Mouse (Mus musculus): Measurements from ENCODE around the gene Rabep2. TPM values are rescaled to one million over a fixed set of nuclear protein-coding genes. Genes with fewer than 3 reads are reported as not detected.
"Not testable (repeated sequence)": the region's sequence is repeated elsewhere in the genome, so short reads cannot be mapped to it uniquely, and the experiment has no call there.

Rabep2 gene
- 22.8 and 24.2 TPM in 2 replicates for polyA plus RNA-seq (2015; fragmentation: Nextera tagmentation; extraction: Ambion mirVana)

DNA sequence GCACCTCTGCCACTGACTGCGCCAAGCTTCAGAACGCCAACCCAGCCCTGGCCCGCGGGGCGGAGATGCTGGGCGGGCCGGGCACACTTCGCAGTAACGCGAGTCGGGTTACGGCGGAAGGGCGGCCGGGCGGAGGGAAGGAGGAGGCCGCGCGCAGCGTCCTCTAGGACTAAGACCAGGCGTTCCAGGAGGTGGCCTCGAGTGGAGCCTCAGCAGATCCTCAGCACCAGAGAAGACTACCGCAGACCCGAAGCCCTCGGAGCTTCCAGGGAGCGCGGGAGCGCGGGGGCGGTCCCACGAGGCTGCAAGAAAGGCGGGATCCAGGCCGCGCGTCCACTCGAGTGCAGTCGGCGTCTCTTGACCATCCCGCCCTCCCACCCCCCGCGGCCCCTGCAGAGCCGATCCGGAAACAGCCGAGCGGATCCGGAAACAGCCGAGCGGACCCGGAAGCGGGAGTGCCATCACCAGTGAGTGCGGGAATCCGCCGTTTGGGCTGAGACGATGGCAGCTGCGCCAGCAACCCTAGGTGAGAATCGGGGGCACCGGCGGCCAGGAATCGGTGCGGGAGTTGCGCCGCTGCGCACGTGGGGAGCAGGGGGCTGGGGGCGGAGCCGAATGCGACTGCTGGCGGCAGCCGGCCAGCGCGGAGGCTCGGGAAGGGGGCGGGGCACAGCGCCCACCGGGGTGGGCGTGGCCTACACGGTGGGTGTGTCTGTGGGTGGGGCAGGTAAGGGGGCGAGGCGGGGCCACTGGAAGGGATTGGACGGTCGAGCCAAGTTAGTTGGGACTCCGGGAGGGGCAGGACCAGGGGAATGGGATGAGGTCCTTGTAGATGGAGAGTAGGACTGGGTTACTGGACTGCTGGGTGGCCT, at the start of gene Rabep2:
Gene Rabep2 (plus strand): TSS at position 129 of the 872 bp plus-strand sequence.
- Histone ChIP-seq H3K4me3 (peak within 1 kb of the TSS; percentile 58), H3K27ac (replicated peaks) (peak within 1 kb of the TSS; percentile 91), H3K27me3 (no peaks in the 10 kb centered on the region), H3K4me1 (replicated peaks) (peaks cover 23% of the 10 kb centered on the region), H3K9ac (peak within 1 kb of the TSS; percentile 70), H3K9me3 (no peaks in the 10 kb centered on the region), H3K36me3 (peaks cover 6% of the 10 kb centered on the region), H3K4me2 (peak within 1 kb of the TSS; percentile 63)
- under 1% methylated on average over 79 of the region's 82 CpGs for WGBS
- ATAC-seq (ENCODE audit: low FRiP score, low read depth), result peak; percentile 95

DNA sequence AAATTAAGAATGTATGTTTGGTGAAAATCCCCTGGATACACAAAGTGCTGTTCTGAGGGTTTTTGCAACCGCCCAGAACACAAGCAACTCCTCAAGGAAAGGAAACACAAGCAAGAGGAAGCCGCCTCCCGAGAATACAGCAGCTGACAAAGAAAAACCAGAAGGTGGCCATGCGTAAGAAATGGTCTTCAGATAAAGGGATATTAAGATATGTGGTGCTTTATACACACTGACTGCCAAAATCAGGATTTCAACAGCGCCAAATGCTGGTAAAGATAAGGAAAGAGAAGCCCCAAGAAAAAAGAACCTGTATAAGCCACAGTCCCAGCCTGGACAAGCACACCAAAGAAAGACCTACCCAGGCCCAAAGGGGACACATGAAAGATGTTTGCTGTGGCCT, 45.0 kb upstream of the Rabep2 start:
- no peak overlapping the region for H3K4me3 ChIP-seq
- peaks cover under 1% of the 10 kb centered on the region; the same call in 1 of the 2 replicates for H3K4me1 ChIP-seq (replicated peaks)
- ATAC-seq (ENCODE audit: low FRiP score, low read depth), result no peak
- no peak overlapping the region for H3K4me2 ChIP-seq
- no peak overlapping the region for H3K27ac ChIP-seq (replicated peaks)
- H3K36me3 ChIP-seq, result peaks cover 12% of the 10 kb centered on the region
- 85% methylated on average over 5 of the region's 5 CpGs for WGBS
- H3K27me3 ChIP-seq, result no peaks in the 10 kb centered on the region
- H3K9me3 ChIP-seq, result no peaks in the 10 kb centered on the region
- H3K9ac ChIP-seq, result no peak overlapping the region

DNA sequence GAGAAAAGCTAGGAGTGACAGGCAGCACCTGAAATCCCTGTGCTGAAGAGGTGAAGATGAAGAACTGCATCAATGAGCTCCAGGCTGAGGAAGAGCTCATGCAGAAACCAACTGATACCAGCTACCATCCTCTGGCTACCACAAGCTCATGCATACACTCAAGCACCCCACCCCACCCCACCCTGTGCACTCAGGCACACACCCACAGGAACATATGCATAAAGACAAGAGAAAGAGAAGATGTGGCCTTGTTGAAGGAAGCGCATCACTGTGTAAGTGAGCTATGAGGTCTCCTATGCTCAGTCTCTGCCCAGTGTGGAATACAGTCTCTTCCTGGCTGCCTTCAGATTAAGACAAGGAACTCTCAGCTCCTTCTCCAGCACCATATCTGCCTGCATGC, 40.4 kb upstream of the Rabep2 start:
- no peaks in the 10 kb centered on the region for H3K4me1 ChIP-seq (replicated peaks)
- no peaks in the 10 kb centered on the region for H3K27me3 ChIP-seq
- no peak overlapping the region for H3K4me3 ChIP-seq
- no peaks in the 10 kb centered on the region for H3K9me3 ChIP-seq
- 100% methylated on average over 1 of the region's 1 CpGs for WGBS
- H3K4me2 ChIP-seq, result no peak overlapping the region
- no peak overlapping the region for H3K27ac ChIP-seq (replicated peaks)
- H3K36me3 ChIP-seq, result peaks cover 20% of the 10 kb centered on the region
- no peak overlapping the region for H3K9ac ChIP-seq
- ATAC-seq (ENCODE audit: low FRiP score, low read depth), result no peak

DNA sequence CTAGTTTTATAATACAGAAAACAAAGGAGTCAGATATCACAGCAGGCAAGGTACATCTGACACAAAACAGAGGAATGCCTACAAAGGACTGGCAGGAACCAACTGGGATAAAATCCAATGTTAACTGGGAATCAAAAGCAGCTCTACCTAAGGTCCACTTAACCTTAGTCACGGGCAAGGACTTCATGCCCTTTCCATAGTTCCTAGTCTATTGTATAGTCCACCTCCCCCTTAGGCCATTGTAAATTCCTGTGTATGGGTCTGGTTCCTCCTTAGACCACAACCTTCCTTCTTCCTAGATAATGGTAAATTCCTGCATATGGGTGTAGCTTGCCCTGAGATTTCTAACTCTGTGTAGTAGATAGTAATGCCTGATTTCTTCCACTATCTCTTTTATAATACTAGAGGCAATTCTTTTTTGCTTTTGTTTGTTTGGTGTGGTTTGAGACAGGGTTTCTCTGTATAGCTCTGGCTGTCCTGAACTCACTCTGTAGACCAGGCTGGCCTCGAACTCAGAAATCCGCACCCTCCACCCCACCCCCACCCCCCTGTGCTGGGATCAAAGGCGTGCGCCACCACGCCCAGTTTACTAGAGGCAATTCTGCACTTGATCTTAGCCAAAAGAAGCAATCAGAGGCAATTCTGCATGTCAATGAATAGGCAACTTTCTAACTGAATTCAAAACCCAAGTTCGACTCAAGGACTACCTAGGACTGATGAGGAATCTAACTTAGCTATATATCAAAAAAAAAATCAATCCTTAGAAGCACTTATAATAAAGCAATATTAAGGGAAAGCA, 36.3 kb upstream of the Rabep2 start:
- WGBS, result 93% methylated on average over 7 of the region's 7 CpGs
- H3K4me2 ChIP-seq; H3K27ac ChIP-seq (replicated peaks); H3K9ac ChIP-seq; H3K36me3 ChIP-seq; H3K4me3 ChIP-seq; H3K9me3 ChIP-seq; ATAC-seq (ENCODE audit: low FRiP score, low read depth); H3K27me3 ChIP-seq: not testable (repeated sequence)
- peaks cover 14% of the 10 kb centered on the region for H3K4me1 ChIP-seq (replicated peaks)

DNA sequence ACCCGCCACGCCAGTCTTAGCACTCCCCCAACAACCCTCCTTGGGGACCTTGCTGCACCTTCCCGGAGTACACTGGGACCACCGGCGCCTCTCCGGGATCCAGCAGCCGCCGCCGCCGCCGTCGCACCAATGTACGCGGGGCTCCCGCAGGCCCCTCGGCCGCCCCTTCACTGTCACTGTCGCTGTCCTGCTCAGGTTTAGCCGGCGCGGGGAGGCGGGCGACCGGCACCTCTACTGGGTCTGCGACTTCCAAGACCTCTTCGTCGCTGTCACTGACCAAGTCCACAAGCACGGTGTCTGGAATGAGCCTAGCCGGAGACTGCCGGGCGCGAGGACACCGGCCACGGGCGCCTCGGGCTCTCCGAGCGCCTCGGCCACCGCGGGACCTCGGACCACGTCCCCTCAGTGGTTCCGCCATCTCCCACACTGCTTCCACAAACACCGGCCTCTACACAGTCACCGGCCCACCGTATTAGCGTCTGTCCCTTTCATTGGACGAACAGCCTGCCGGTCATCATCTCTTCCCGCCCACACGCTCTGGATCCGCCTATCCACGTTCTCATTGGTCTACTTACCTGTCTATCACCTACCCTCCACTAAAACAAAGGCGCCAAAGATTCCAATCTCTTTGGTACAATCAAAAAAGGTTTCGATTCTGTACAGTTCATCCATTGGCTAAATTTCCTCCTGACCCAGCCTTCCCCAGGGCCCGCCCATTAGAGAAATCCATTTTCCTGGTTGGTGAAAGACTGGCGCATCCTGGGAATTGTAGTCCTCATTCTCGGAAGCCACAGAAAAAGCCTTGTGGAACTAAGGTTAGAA, 32.0 kb upstream of the Rabep2 start, which contains the start of gene Nfatc2ip:
Gene Nfatc2ip (minus strand): TSS at position 440 of the 822 bp plus-strand sequence.
- WGBS, result under 1% methylated on average over 59 of the region's 59 CpGs
- ATAC-seq (ENCODE audit: low FRiP score, low read depth), result peak; percentile 100
- H3K9ac ChIP-seq, result peak within 1 kb of the TSS; percentile 74
- no peaks in the 10 kb centered on the region for H3K9me3 ChIP-seq
- peak within 1 kb of the TSS; percentile 74 for H3K27ac ChIP-seq (replicated peaks)
- peak within 1 kb of the TSS; percentile 87 for H3K4me2 ChIP-seq
- no peaks in the 10 kb centered on the region for H3K36me3 ChIP-seq
- peak within 1 kb of the TSS; percentile 85 for H3K4me3 ChIP-seq
- peaks cover 16% of the 10 kb centered on the region for H3K4me1 ChIP-seq (replicated peaks)
- H3K27me3 ChIP-seq, result no peaks in the 10 kb centered on the region

DNA sequence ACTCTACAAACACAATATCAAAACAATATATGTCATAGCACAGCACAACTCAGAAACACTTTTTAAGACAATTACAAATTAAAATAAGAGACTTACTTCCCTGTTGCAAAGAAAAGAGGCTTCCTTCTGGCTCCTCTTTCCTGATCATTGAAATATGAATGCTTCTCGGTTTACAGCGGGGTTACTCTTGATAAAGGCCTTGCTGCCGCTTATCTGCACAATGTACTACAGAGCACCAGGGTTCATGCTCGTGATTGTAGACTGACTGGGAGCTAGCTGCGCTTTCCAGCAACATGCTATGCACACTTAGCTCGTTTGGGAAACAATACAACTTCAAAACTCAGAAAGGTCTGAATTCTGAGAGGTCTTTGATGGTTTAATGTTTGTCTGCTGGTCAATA, 31.3 kb upstream of the Rabep2 start:
- H3K36me3 ChIP-seq, result no peaks in the 10 kb centered on the region
- WGBS, result 62% methylated on average over 6 of the region's 6 CpGs
- peak overlapping the region; percentile 40 for H3K4me2 ChIP-seq
- peak overlapping the region; percentile 51; the same call in 1 of the 2 replicates for H3K27ac ChIP-seq (replicated peaks)
- H3K4me3 ChIP-seq, result peak overlapping the region; percentile 9; the same call in 1 of the 2 replicates
- no peak for ATAC-seq (ENCODE audit: low FRiP score, low read depth)
- no peak overlapping the region for H3K9ac ChIP-seq
- H3K9me3 ChIP-seq, result no peaks in the 10 kb centered on the region
- no peaks in the 10 kb centered on the region for H3K27me3 ChIP-seq
- H3K4me1 ChIP-seq (replicated peaks), result peaks cover 16% of the 10 kb centered on the region

DNA sequence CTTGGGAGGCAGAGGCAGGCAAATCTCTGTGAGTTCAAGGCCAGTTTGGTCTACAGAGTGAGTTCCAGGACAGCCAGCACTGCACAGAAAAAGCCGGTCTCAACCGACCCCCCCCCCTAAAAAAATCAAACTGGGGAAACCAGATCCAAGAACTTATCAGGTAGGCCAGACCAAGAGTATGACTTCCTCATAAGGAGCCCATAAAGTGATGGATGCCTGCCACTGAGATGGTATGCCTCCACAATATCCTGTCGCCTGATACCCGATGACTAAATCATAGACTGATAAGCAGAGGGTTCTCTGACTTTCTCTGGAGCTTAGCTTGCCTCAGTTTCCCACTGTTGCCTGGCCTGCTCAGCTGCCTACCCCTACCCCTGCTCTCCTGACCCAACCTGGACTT, 30.7 kb upstream of the Rabep2 start:
- no peak for ATAC-seq (ENCODE audit: low FRiP score, low read depth)
- H3K27ac ChIP-seq (replicated peaks), result no peak overlapping the region
- no peak overlapping the region for H3K4me2 ChIP-seq
- no peaks in the 10 kb centered on the region for H3K9me3 ChIP-seq
- peaks cover 16% of the 10 kb centered on the region for H3K4me1 ChIP-seq (replicated peaks)
- no peak overlapping the region for H3K4me3 ChIP-seq
- H3K9ac ChIP-seq, result no peak overlapping the region
- H3K36me3 ChIP-seq, result no peaks in the 10 kb centered on the region
- 94% methylated on average over 4 of the region's 4 CpGs for WGBS
- no peaks in the 10 kb centered on the region for H3K27me3 ChIP-seq

DNA sequence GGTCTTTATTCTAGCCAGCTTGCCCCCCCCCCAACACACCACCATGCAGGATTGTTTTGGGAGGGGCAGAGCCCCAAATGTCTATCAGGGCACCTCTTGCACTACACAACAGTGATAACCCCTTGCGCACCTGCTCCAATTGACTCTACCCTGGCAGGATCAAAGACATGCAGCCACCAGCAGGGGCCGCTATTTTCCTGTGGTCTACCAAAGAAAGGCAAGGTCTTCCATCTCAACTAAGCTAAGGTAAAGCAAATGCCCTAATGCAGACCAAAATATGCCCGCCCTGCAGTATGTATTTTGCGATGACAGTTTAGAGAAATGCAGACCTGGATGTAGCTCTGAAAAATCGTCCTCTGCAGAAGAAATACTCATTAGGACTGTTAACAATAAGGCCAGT, 29.0 kb upstream of the Rabep2 start:
- Histone ChIP-seq H3K27ac (replicated peaks) (no peak overlapping the region), H3K4me2 (no peak overlapping the region), H3K27me3 (no peaks in the 10 kb centered on the region), H3K4me3 (no peak overlapping the region), H3K9ac (no peak overlapping the region), H3K4me1 (replicated peaks) (peaks cover 16% of the 10 kb centered on the region), H3K9me3 (no peaks in the 10 kb centered on the region), H3K36me3 (no peaks in the 10 kb centered on the region)
- 11% methylated on average over 5 of the region's 5 CpGs for WGBS
- ATAC-seq (ENCODE audit: low FRiP score, low read depth), result no peak

DNA sequence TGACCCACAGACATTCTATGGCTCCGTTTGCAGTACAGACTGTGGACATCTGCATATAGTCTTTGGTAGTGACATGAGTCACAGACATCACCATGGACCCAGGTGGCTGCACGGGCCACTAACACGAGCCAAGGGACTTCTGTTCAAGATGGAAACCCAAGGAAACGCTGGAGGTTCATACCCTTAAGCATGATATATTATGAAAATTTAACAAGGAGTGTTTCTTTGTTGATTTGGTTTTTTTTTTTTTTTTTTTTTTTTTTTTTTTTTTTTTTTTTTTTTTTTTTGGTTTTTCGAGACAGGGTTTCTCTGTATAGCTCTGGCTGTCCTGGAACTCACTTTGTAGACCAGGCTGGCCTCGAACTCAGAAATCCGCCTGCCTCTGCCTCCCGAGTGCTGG, 26.0 kb upstream of the Rabep2 start:
- not testable (repeated sequence) for H3K9ac ChIP-seq; H3K36me3 ChIP-seq; H3K9me3 ChIP-seq; ATAC-seq (ENCODE audit: low FRiP score, low read depth); H3K4me3 ChIP-seq; H3K27me3 ChIP-seq; H3K27ac ChIP-seq (replicated peaks); H3K4me1 ChIP-seq (replicated peaks); H3K4me2 ChIP-seq
- 82% methylated on average over 8 of the region's 8 CpGs for WGBS

DNA sequence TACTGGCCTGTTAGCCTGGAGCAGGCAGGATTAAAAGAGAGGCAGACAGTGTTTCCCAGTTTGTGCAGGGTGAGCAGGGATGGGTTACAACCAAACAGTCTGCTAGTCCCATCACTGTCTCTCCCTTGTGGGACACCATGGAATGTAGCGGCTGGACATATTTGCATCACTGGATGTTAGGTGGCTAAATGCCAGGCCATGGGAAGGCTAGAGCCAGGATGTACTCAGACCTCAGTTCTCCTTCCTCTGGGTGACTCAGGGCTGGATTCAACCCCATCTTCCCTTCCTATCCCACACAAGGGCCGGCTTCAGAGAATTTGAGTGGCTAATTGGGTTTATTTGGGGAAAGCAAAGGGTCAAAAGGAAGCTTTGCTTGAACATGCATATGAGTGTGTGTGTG, 19.9 kb upstream of the Rabep2 start:
- WGBS, result 83% methylated on average over 2 of the region's 2 CpGs

DNA sequence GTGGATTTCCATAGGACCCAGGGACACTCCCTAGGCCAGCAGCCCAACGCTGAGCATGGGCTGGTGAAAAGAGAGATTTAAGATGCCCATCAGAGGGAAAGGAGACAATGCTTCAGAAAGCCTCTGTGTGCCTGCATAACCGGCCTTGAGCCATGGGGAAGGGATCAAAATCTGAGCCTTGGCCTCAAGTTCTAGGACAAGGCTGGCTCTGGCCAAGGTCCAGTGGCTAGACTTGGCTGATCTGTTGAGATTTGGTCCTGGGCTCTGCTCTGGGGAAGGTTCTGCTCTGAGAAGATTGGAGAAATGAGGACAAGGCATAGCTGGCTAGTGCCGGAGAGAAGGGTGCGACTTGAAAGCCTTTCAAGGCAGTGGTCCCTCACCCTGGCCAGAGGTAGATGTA, 17.5 kb upstream of the Rabep2 start:
- WGBS, result 93% methylated on average over 4 of the region's 4 CpGs
- Histone ChIP-seq H3K4me1 (replicated peaks) (no peaks in the 10 kb centered on the region), H3K27ac (replicated peaks) (no peak overlapping the region), H3K9me3 (no peaks in the 10 kb centered on the region), H3K4me3 (no peak overlapping the region), H3K36me3 (no peaks in the 10 kb centered on the region), H3K9ac (no peak overlapping the region), H3K27me3 (no peaks in the 10 kb centered on the region), H3K4me2 (no peak overlapping the region)
- ATAC-seq (ENCODE audit: low FRiP score, low read depth), result no peak

More for the DNA sequence above, 19.9 kb upstream of the Rabep2 start:
- no peak overlapping the region for H3K4me3 ChIP-seq
- no peaks in the 10 kb centered on the region for H3K9me3 ChIP-seq
- no peak overlapping the region for H3K4me2 ChIP-seq
- H3K27ac ChIP-seq (replicated peaks), result no peak overlapping the region
- H3K27me3 ChIP-seq, result no peaks in the 10 kb centered on the region
- ATAC-seq (ENCODE audit: low FRiP score, low read depth), result no peak
- no peaks in the 10 kb centered on the region for H3K4me1 ChIP-seq (replicated peaks)
- H3K36me3 ChIP-seq, result no peaks in the 10 kb centered on the region
- H3K9ac ChIP-seq, result no peak overlapping the region

Data from hindbrain, embryonic 15.5 days (tissue).